Mouse (Mus musculus): ENCODE results near the gene Nt5c3b. TPM values are rescaled to one million over a fixed set of nuclear protein-coding genes. Genes with fewer than 3 reads are reported as not detected.

Gene Nt5c3b
- polyA plus RNA-seq, 1 experiment from 2014 or later, result 70.4 TPM

DNA sequence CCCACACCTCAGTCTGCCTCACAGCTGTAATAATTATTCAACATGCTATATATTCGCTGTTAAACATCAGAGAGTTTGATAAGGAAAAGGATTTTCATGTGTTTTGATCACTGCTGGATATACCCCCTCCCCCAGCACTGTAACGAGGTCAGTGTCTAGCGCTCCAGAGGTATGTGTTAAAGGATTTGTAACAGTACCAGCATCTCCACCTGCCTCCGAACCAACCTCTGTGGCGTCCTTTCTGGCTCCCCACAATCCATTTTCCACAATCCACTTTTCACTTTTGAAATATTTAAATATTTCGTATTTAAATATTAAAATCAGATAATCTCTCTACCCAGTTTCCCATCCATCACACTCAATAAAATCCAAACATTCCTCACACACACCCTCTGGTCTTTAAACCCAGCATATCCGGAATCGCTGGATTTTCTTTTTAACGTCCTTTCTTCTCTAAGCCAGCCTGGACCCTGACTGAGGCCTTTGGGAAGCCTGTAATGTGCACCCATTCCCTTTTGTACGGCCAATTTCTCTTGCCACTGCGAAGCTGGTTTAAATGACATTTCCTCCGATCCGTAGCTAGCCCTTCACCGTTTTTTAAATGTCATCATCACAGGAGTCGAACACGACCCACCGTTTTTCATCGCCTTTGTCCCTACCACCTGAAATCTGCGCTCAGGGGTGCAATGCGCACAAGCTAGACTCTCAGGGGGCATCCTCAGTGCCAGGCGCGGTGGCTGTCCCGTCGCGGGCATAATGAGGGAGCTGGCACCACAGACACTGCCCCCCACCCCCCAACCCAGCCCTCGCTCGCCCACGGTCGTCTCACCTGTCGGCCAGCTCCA is 30.0 kb upstream of the Nt5c3b start:
- peak overlapping the region; percentile 98 for H3K4me3 ChIP-seq (ENCODE audit: low read depth, low read length)
- ATAC-seq (replicated peaks; ENCODE audit: low FRiP score) (no peak), DNase-seq (ENCODE audit: low spot score) (no peak)
- no peaks in the 10 kb centered on the region for H3K27me3 ChIP-seq (replicated peaks; ENCODE audit: control insufficient read depth, insufficient read depth, low read length)
- H3K4me1 ChIP-seq (replicated peaks; ENCODE audit: control insufficient read depth, insufficient read depth, low read length), result peaks cover 22% of the 10 kb centered on the region
- H3K27ac ChIP-seq (ENCODE audit: low read depth, low read length), result peak overlapping the region; percentile 70
- peak overlapping the region; percentile 96 for H3K9ac ChIP-seq (ENCODE audit: low read depth, low read length)
- no peaks in the 10 kb centered on the region for H3K9me3 ChIP-seq (ENCODE audit: control insufficient read depth, low read length)
- H3K36me3 ChIP-seq (ENCODE audit: control insufficient read depth, insufficient read depth, low read length), result peaks cover 4% of the 10 kb centered on the region; the same call in 1 of the 2 replicates
- 5% methylated on average over 30 of the region's 30 CpGs for WGBS
- H3K4me2 ChIP-seq, result peak overlapping the region; percentile 75

DNA sequence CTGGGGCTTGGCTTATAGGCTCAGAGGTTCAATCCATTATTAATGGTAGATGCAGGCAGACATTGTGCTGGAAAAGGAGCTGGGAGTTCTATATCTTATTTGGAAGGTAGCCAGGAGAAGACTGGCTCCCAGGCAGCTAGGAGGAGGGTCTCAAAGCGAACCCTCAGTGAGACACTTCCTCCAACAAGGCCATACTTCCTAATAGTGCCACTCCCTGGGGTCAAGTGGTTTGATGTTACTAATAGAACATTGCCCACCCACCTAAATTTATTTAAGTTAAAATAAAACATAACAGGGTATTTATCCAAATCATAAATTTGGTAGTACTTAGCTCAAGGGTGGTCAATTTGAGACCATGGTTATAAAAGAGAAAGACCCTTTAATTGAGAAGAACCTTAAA is 24.2 kb upstream of the Nt5c3b start:
- Histone ChIP-seq H3K9me3 (ENCODE audit: control insufficient read depth, low read length) (no peaks in the 10 kb centered on the region), H3K4me3 (ENCODE audit: low read depth, low read length) (no peak overlapping the region), H3K27ac (ENCODE audit: low read depth, low read length) (0 out of 2 replicates have a peak overlapping the region, but pooled peaks have one; percentile 3), H3K4me1 (replicated peaks; ENCODE audit: control insufficient read depth, insufficient read depth, low read length) (peaks cover 25% of the 10 kb centered on the region), H3K27me3 (replicated peaks; ENCODE audit: control insufficient read depth, insufficient read depth, low read length) (no peaks in the 10 kb centered on the region), H3K9ac (ENCODE audit: low read depth, low read length) (no peak overlapping the region), H3K36me3 (ENCODE audit: control insufficient read depth, insufficient read depth, low read length) (peaks cover 15% of the 10 kb centered on the region; the same call in 1 of the 2 replicates), H3K4me2 (peak overlapping the region; percentile 45)
- ATAC-seq (replicated peaks; ENCODE audit: low FRiP score), result no peak
- 50% methylated on average over 1 of the region's 1 CpGs for WGBS
- DNase-seq (ENCODE audit: low spot score), result no peak

DNA sequence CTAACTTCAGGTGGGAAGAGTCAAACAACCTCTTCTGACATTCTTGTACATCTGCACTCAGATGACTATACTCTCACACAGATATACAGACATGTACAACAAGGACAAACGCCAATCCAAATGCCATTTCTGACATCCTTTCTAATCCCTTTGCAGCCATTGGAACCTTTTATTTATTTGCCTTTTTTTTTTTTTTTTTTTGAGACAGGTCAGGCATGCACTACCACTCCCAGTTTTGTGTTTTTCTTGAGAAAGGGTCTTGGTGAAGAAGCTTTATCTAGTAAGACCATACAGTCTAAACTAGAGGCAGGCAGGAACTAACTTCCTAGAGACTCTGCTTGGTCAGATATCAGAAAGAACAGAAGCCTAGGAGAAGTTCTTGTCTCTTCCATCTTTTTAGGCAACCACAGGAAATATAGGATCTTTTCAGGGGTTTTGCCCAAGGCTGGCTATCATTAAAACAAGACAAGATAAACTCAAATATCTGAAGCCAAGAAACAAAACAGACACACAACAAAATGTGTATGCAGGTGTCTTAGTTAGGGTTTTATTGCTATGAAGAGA is 23.7 kb upstream of the Nt5c3b start:
- Histone ChIP-seq H3K9ac (ENCODE audit: low read depth, low read length) (no peak overlapping the region), H3K4me1 (replicated peaks; ENCODE audit: control insufficient read depth, insufficient read depth, low read length) (peaks cover 19% of the 10 kb centered on the region), H3K4me3 (ENCODE audit: low read depth, low read length) (no peak overlapping the region), H3K4me2 (peak overlapping the region; percentile 45), H3K27me3 (replicated peaks; ENCODE audit: control insufficient read depth, insufficient read depth, low read length) (no peaks in the 10 kb centered on the region), H3K9me3 (ENCODE audit: control insufficient read depth, low read length) (no peaks in the 10 kb centered on the region), H3K36me3 (ENCODE audit: control insufficient read depth, insufficient read depth, low read length) (peaks cover 15% of the 10 kb centered on the region; the same call in 1 of the 2 replicates), H3K27ac (ENCODE audit: low read depth, low read length) (peak overlapping the region; percentile 35; the same call in 1 of the 2 replicates)
- DNase-seq (ENCODE audit: low spot score) (no peak), ATAC-seq (replicated peaks; ENCODE audit: low FRiP score) (peak; percentile 79)
- WGBS, result 73% methylated on average over 1 of the region's 1 CpGs

DNA sequence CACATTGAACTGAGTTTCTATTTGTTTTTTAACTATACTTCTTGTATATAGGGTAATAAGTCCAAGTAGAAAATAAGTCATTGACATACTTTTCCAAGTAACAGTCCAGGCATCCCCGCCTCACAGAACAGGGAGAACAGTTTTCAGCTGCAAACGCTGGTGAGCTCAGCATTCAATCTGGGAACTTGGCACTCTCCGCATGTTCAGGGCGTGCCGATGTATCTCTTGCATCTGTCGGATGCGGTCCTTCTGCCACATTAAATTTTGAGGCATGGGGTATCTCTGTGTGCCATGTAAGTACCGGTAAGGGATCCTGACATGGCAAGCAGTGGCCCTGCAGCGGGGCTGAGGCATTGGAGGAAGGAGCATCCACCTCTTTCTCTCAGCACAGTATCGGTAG is 21.1 kb upstream of the Nt5c3b start:
- WGBS, result 93% methylated on average over 10 of the region's 10 CpGs
- peaks cover 15% of the 10 kb centered on the region; the same call in 1 of the 2 replicates for H3K36me3 ChIP-seq (ENCODE audit: control insufficient read depth, insufficient read depth, low read length)

DNA sequence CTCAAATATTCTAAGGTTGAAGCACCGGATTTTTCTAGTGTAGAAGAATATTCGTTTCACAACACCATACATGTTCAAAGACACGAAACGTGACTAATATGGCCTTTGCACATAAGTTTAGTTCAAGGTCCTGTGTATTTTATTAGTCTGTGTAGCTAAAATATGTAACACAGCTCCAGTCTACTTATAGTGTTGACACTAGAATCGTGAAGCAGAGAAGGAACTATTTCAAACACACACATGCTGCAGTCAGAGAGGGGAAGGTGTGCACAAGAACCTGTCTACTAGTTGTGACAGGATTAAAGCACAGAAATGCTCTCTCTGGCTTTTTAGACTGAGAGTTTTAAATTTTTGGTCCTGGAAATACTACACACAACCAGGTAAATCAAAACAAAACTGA is 16.1 kb upstream of the Nt5c3b start:
- DNase-seq (ENCODE audit: low spot score) (no peak), ATAC-seq (replicated peaks; ENCODE audit: low FRiP score) (no peak)
- no peak overlapping the region for H3K4me3 ChIP-seq (ENCODE audit: low read depth, low read length)
- H3K4me2 ChIP-seq, result no peak overlapping the region
- peaks cover 4% of the 10 kb centered on the region; the same call in 1 of the 2 replicates for H3K36me3 ChIP-seq (ENCODE audit: control insufficient read depth, insufficient read depth, low read length)
- no peaks in the 10 kb centered on the region for H3K27me3 ChIP-seq (replicated peaks; ENCODE audit: control insufficient read depth, insufficient read depth, low read length)
- WGBS, result 91% methylated on average over 5 of the region's 5 CpGs
- H3K9ac ChIP-seq (ENCODE audit: low read depth, low read length), result no peak overlapping the region
- H3K9me3 ChIP-seq (ENCODE audit: control insufficient read depth, low read length), result no peaks in the 10 kb centered on the region
- no peaks in the 10 kb centered on the region for H3K4me1 ChIP-seq (replicated peaks; ENCODE audit: control insufficient read depth, insufficient read depth, low read length)
- H3K27ac ChIP-seq (ENCODE audit: low read depth, low read length), result no peak overlapping the region

More for the DNA sequence above, 21.1 kb upstream of the Nt5c3b start:
- no peak for ATAC-seq (replicated peaks; ENCODE audit: low FRiP score)
- Histone ChIP-seq H3K9ac (ENCODE audit: low read depth, low read length) (no peak overlapping the region), H3K4me1 (replicated peaks; ENCODE audit: control insufficient read depth, insufficient read depth, low read length) (peaks cover 15% of the 10 kb centered on the region), H3K4me3 (ENCODE audit: low read depth, low read length) (no peak overlapping the region), H3K9me3 (ENCODE audit: control insufficient read depth, low read length) (no peaks in the 10 kb centered on the region), H3K27ac (ENCODE audit: low read depth, low read length) (no peak overlapping the region), H3K27me3 (replicated peaks; ENCODE audit: control insufficient read depth, insufficient read depth, low read length) (no peaks in the 10 kb centered on the region), H3K4me2 (no peak overlapping the region)
- no peak for DNase-seq (ENCODE audit: low spot score)

DNA sequence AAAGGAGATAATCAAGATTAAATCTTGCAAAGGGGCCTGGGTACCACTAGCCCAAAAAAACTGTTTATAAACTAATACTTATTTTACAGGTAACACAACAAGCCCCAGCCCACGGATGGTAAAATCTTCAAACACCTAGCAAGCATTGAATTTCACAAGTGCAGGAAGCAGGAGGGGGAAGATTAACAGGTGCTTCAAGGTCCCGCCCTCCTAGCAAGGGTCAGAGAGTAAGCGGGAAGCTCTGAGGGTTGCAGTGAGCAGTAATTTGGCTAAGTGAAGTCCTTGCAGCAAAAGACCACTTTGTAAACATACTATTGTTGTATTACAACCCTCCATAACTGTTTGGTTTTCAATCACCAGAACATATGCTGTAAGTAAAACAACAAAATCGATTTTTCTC is 15.6 kb upstream of the Nt5c3b start:
- DNase-seq (ENCODE audit: low spot score), result no peak
- 77% methylated on average over 4 of the region's 4 CpGs for WGBS
- Histone ChIP-seq H3K27me3 (replicated peaks; ENCODE audit: control insufficient read depth, insufficient read depth, low read length) (no peaks in the 10 kb centered on the region), H3K4me2 (no peak overlapping the region), H3K9me3 (ENCODE audit: control insufficient read depth, low read length) (no peaks in the 10 kb centered on the region), H3K4me3 (ENCODE audit: low read depth, low read length) (no peak overlapping the region), H3K4me1 (replicated peaks; ENCODE audit: control insufficient read depth, insufficient read depth, low read length) (no peaks in the 10 kb centered on the region), H3K9ac (ENCODE audit: low read depth, low read length) (no peak overlapping the region), H3K36me3 (ENCODE audit: control insufficient read depth, insufficient read depth, low read length) (peaks cover 4% of the 10 kb centered on the region; the same call in 1 of the 2 replicates), H3K27ac (ENCODE audit: low read depth, low read length) (no peak overlapping the region)
- no peak for ATAC-seq (replicated peaks; ENCODE audit: low FRiP score)

DNA sequence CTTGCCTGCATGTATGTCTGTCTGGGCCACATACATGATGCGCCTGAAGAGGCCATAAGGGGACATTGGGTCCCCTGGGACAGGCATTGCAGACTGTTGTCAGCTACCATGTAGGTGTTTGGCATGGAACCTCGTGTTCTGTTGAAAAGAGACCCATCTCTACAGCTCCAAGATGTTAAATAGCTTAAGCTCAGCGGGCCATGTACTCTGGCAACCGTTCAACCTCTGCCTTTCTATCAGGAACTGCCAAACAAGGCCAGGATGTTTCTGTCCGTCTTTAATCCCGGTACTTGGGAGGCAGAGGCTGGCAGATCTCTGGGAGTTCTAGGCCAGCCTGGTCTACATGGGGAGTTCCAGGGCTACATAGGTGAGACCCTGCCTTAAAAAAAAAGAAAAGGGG is 1.0 kb upstream of the Nt5c3b start:
- Histone ChIP-seq H3K27me3 (replicated peaks; ENCODE audit: control insufficient read depth, insufficient read depth, low read length) (no peaks in the 10 kb centered on the region), H3K27ac (ENCODE audit: low read depth, low read length) (no peak overlapping the region), H3K4me1 (replicated peaks; ENCODE audit: control insufficient read depth, insufficient read depth, low read length) (peaks cover 11% of the 10 kb centered on the region), H3K9me3 (ENCODE audit: control insufficient read depth, low read length) (no peaks in the 10 kb centered on the region), H3K4me3 (ENCODE audit: low read depth, low read length) (no peak overlapping the region), H3K4me2 (no peak overlapping the region), H3K36me3 (ENCODE audit: control insufficient read depth, insufficient read depth, low read length) (peaks cover 4% of the 10 kb centered on the region), H3K9ac (ENCODE audit: low read depth, low read length) (no peak overlapping the region)
- 87% methylated on average over 6 of the region's 6 CpGs for WGBS
- DNase-seq (ENCODE audit: low spot score) (no peak), ATAC-seq (replicated peaks; ENCODE audit: low FRiP score) (no peak)

DNA sequence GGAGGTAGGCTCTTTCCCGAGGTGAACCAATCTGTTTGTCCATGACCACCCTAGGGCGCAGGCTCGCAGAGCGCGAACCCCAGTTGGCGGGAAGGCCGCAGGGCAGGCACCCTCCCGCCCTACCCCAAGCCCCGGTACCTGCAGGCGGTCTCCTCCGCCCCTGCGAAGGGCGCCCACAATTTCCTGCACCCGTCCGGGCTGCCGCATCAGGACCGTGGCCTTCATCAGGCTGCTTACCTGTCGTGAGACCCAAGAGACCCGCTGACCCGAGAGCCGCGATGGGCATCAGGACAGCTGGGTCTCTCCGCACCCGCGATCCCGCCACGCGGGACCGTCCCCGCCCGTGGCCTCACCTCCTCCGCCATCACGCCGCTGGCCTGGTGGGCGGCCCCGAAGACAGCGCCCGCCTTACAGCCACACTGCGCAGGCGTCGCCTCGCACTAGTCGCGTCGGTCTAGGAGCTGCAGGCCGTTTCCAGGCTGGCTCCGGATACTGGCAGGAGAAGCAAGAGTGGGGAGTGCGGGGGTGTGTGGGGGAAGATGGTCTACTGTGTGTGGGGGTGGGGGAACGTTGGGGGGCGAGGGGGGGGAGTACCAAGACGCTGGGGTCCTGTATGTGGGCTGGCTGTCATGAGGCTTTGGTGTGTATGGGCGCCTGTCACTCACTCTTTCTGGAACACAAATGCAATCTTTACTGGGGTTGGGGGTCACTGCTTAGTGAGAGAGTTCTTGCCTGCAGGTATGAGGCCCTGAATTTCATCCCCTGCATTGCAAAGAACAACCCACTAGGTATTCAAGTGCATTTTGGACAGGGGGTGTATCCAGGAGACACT is 701 bp downstream of the Nt5c3b start:
- Histone ChIP-seq H3K4me3 (ENCODE audit: low read depth, low read length) (peak overlapping the region; percentile 68), H3K9me3 (ENCODE audit: control insufficient read depth, low read length) (no peaks in the 10 kb centered on the region), H3K36me3 (ENCODE audit: control insufficient read depth, insufficient read depth, low read length) (peaks cover 13% of the 10 kb centered on the region), H3K9ac (ENCODE audit: low read depth, low read length) (peak overlapping the region; percentile 78), H3K27me3 (replicated peaks; ENCODE audit: control insufficient read depth, insufficient read depth, low read length) (no peaks in the 10 kb centered on the region), H3K4me2 (peak overlapping the region; percentile 70), H3K4me1 (replicated peaks; ENCODE audit: control insufficient read depth, insufficient read depth, low read length) (peaks cover 11% of the 10 kb centered on the region), H3K27ac (ENCODE audit: low read depth, low read length) (no peak overlapping the region)
- ATAC-seq (replicated peaks; ENCODE audit: low FRiP score), result peak; percentile 94
- 2% methylated on average over 50 of the region's 52 CpGs for WGBS
- peak; percentile 75 for DNase-seq (ENCODE audit: low spot score)
